Mouse (Mus musculus) large intestine, adult 2 months (tissue): ENCODE results near the gene Kpna1. TPM values are rescaled to one million over a fixed set of nuclear protein-coding genes. Genes with fewer than 3 reads are reported as not detected.
"Not testable (repeated sequence)": the region's sequence is repeated elsewhere in the genome, so short reads cannot be mapped to it uniquely, and the experiment has no call there.

Experiments
- DNase-seq: peaks from one replicate; pipeline ENCODE4 v3.0.0-alpha.2; 2012; ENCODE audit warnings: low read depth, low spot score
- WGBS: fragments of 180-500 bp; shearing (Covaris S2); methylation state at CpG from one replicate; pipeline ENCODE4 v1.1.7; 2018; 5-methylcytosine and 5-hydroxymethylcytosine counted together
- polyA plus RNA-seq: library from polyadenylated mRNA; depleted of rRNA; stranded (reverse); fragments of >200 nt; gene quantifications from 2 replicates; pipeline ENCODE4 v1.2.3, GENCODE M21; 2012; rRNA removed

Kpna1 gene
- 5.7 and 6.9 TPM in 2 replicates for polyA plus RNA-seq

- not testable (repeated sequence) for DNase-seq
- 93% methylated on average over 1 of the region's 1 CpGs for WGBS
Observed at GRCm38 (mm10) chr16:35978450-35978849, at the start of gene Kpna1. TSS of gene Kpna1 (plus strand) at chr16:35978750.

- DNase-seq = no peak
- WGBS = 90% methylated on average over 19 of the region's 19 CpGs
Observed at GRCm38 (mm10) chr16:35932179-35933055, 46.1 kb upstream of the Kpna1 start.

GRCm38 (mm10) chr16:35933181-35933580 is 45.4 kb upstream of the Kpna1 start:
- no peak for DNase-seq
- 87% methylated on average over 10 of the region's 10 CpGs for WGBS

GRCm38 (mm10) chr16:35938211-35939151 is 40.1 kb upstream of the Kpna1 start, which contains the start of the genes Parp9 and Dtx3l:
TSS of gene Parp9 (plus strand) at chr16:35938470.
TSS of gene Dtx3l (minus strand) at chr16:35939151.
- DNase-seq = no peak
- WGBS = under 1% methylated on average over 52 of the region's 52 CpGs

- 3% methylated on average over 6 of the region's 6 CpGs for WGBS
- DNase-seq = no peak
Observed at GRCm38 (mm10) chr16:35939261-35939660, 39.3 kb upstream of the Kpna1 start.

- 1% methylated on average over 9 of the region's 9 CpGs for WGBS
- peak; percentile 71 for DNase-seq
Observed at GRCm38 (mm10) chr16:35939690-35940089, 38.9 kb upstream of the Kpna1 start.

GRCm38 (mm10) chr16:35941382-35941781 is 37.2 kb upstream of the Kpna1 start:
- no peak for DNase-seq
- 90% methylated on average over 7 of the region's 7 CpGs for WGBS

GRCm38 (mm10) chr16:35949264-35949663 is 29.3 kb upstream of the Kpna1 start:
- 72% methylated on average over 5 of the region's 5 CpGs for WGBS
- no peak for DNase-seq

- DNase-seq = no peak
- WGBS = 91% methylated on average over 3 of the region's 3 CpGs
Observed at GRCm38 (mm10) chr16:35951216-35951615, 27.3 kb upstream of the Kpna1 start.

GRCm38 (mm10) chr16:35952628-35953130 is 25.9 kb upstream of the Kpna1 start:
- 89% methylated on average over 5 of the region's 5 CpGs for WGBS
- no peak for DNase-seq

- not testable (repeated sequence) for DNase-seq
- 70% methylated on average over 4 of the region's 4 CpGs for WGBS
Observed at GRCm38 (mm10) chr16:35965991-35966390, 12.6 kb upstream of the Kpna1 start.

GRCm38 (mm10) chr16:35966411-35967115 is 12.0 kb upstream of the Kpna1 start:
- 36% methylated on average over 5 of the region's 5 CpGs for WGBS
- no peak for DNase-seq

- WGBS = 57% methylated on average over 4 of the region's 4 CpGs
- DNase-seq = no peak
Observed at GRCm38 (mm10) chr16:35967319-35967718, 11.2 kb upstream of the Kpna1 start.

GRCm38 (mm10) chr16:35968149-35968548 is 10.4 kb upstream of the Kpna1 start:
- WGBS = 16% methylated on average over 2 of the region's 2 CpGs
- no peak for DNase-seq

- DNase-seq = no peak
- WGBS = 23% methylated on average over 1 of the region's 1 CpGs
Observed at GRCm38 (mm10) chr16:35974021-35974420, 4.5 kb upstream of the Kpna1 start.

- DNase-seq = peak; percentile 100
- WGBS = 61% methylated on average over 19 of the region's 19 CpGs
Observed at GRCm38 (mm10) chr16:35981363-35981821, 2.8 kb downstream of the Kpna1 start.

GRCm38 (mm10) chr16:35982506-35982901 is 4.0 kb downstream of the Kpna1 start:
- 4% methylated on average over 15 of the region's 15 CpGs for WGBS
- no peak for DNase-seq

GRCm38 (mm10) chr16:35982902-35983516 is 4.5 kb downstream of the Kpna1 start:
- WGBS = 1% methylated on average over 54 of the region's 54 CpGs
- peak; percentile 61 for DNase-seq
